Mouse (Mus musculus) midbrain, embryonic 10.5 days (tissue): ENCODE results near the gene Stk32b. TPM values are rescaled to one million over a fixed set of nuclear protein-coding genes. Genes with fewer than 3 reads are reported as not detected.

Experiments
- DNase-seq: peaks from one replicate; pipeline ENCODE4 v3.0.0-alpha.2; 2017; ENCODE audit warnings: low spot score
- H3K27ac ChIP-seq: fragments of 300-500 bp; sonication (generic); replicated peaks from 2 replicates; pipeline ENCODE4 v1.5.1; 2016; ENCODE audit warnings: mild to moderate bottlenecking
- H3K27me3 ChIP-seq: fragments of 300-500 bp; sonication (generic); 2 replicates; pipeline ENCODE4 v1.6.1; 2016; ENCODE audit warnings: low read depth, mild to moderate bottlenecking; ENCODE audit not compliant: poor library complexity, severe bottlenecking
- H3K36me3 ChIP-seq: fragments of 300-500 bp; sonication (generic); 2 replicates; pipeline ENCODE4 v1.6.1; 2016; ENCODE audit warnings: mild to moderate bottlenecking, moderate library complexity
- H3K4me1 ChIP-seq: fragments of 300-500 bp; sonication (generic); 2 replicates; pipeline ENCODE4 v1.6.1; 2016
- H3K4me3 ChIP-seq: fragments of 300-500 bp; sonication (generic); 2 replicates; pipeline ENCODE4 v1.5.1; 2016; ENCODE audit warnings: mild to moderate bottlenecking, moderate library complexity
- H3K9me3 ChIP-seq: fragments of 300-500 bp; sonication (generic); replicated peaks from 2 replicates; pipeline ENCODE4 v1.6.1; 2016; ENCODE audit warnings: mild to moderate bottlenecking
- WGBS: fragments of 180-500 bp; shearing (Covaris S2); methylation state at CpG from one replicate; pipeline ENCODE4 v1.1.7; 2016; 5-methylcytosine and 5-hydroxymethylcytosine counted together
- polyA plus RNA-seq: library from polyadenylated mRNA; unstranded; fragments of >200 nt; fragmentation: Nextera tagmentation; extraction: Ambion mirVana; gene quantifications from 2 replicates; pipeline ENCODE4 v1.2.1, GENCODE M21; 2016

Stk32b gene
- polyA plus RNA-seq, 1 experiment from 2014 or later: 0.99 TPM

- DNase-seq: no peak
- 81% methylated on average over 10 of the region's 10 CpGs for WGBS
- Histone ChIP-seq H3K4me3 (no peak overlapping the region), H3K4me1 (no peaks in the 10 kb centered on the region), H3K27me3 (no peaks in the 10 kb centered on the region), H3K36me3 (no peaks in the 10 kb centered on the region), H3K27ac (no peak overlapping the region), H3K9me3 (no peaks in the 10 kb centered on the region)
Observed at GRCm38 (mm10) chr5:37650681-37651211, 66.2 kb downstream of the Stk32b start.

DNA sequence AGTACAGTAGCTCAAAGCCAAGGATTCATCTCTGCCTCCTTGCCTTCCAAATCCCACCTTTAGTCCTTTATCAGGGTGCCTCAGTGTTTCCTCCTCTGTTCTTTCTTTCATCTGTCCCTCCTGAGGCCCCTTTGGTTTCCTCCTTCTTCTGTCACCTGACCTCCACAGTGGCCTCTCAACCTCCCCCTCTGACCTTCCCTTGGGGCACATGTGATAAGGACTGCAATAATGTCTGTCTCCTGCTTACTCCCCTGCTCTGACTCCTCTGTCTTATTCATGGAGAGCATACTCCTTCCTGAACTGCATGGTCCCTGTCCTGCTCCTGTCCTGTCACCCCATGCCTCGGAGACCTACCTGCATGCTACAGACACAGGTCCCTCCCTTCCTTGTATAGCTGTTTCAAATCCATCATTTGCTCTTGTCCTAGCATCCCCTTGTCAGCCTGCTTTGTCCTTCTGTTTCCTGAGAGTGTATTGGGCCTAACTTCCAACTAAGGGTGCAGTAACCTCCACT is 66.8 kb downstream of the Stk32b start:
- WGBS: 79% methylated on average over 1 of the region's 1 CpGs
- H3K36me3 ChIP-seq: no peaks in the 10 kb centered on the region
- H3K27ac ChIP-seq: no peak overlapping the region
- H3K9me3 ChIP-seq: no peaks in the 10 kb centered on the region
- H3K27me3 ChIP-seq: no peaks in the 10 kb centered on the region
- no peak for DNase-seq
- no peaks in the 10 kb centered on the region for H3K4me1 ChIP-seq
- no peak overlapping the region for H3K4me3 ChIP-seq

DNA sequence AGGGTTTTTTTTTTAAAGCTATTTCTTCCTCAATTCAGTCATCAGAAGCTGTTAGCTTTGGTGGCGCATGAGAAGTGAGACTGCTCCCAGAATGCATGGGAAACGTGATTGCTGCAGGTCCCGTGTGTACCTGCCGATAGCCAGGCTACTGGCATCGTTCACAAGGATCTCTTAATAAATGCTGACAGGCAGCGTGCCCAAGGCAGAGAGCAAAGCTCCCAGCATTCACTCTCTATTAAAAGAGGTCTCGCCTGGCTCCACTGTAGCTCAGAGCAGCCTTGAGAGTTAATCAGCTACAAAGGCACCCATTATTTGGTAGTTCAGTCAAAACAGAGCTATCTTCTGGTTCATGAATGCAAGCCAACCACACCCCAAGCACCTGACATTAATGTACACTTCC is 72.9 kb downstream of the Stk32b start:
- DNase-seq: no peak
- 90% methylated on average over 7 of the region's 7 CpGs for WGBS

DNA sequence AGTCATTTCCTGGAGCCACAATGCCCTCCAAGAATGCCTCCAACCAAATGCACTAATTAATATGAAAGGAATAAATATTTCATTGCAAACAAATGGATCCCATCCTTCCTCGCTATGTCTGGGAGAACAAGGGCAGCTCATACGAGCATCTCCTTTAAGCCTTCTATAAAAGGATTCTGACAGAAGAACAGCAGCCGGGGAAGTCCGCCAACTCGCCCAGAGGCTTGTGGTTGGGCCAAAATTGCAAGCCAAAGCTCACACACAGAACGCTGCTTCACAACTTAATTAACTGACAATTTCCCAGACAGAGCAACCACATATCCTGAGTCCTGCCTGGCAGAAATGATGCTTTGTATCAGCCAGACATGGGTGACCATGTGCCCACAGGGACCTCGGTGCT is 74.5 kb downstream of the Stk32b start:
- 86% methylated on average over 7 of the region's 7 CpGs for WGBS
- no peaks in the 10 kb centered on the region for H3K4me1 ChIP-seq

More for the DNA sequence above, 72.9 kb downstream of the Stk32b start:
- H3K4me3 ChIP-seq: no peak overlapping the region
- H3K4me1 ChIP-seq: no peaks in the 10 kb centered on the region
- no peaks in the 10 kb centered on the region for H3K36me3 ChIP-seq
- no peak overlapping the region for H3K27ac ChIP-seq
- no peaks in the 10 kb centered on the region for H3K9me3 ChIP-seq
- H3K27me3 ChIP-seq: no peaks in the 10 kb centered on the region

DNA sequence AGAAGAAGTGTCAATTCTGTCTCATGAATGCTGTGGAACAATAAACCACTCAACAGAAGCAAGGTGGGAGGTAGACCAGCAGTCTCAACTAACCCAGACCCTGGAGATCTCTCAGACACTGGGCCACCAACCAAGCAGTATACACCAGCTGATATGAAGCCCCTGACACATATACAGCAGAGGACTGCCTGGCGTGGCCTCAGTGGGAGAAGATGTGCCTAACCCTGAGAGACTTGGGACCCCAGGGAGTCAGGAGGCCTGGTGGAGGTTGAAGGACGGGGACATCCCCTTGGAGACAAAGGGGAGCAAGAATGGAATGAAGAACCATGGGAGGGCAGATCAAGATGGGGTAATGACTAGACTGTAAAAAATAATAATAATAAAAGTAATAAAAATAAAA is 82.2 kb downstream of the Stk32b start:
- Histone ChIP-seq H3K36me3 (no peaks in the 10 kb centered on the region), H3K4me3 (no peak overlapping the region), H3K27me3 (no peaks in the 10 kb centered on the region), H3K9me3 (peaks cover 5% of the 10 kb centered on the region; the same call in 1 of the 2 replicates), H3K27ac (no peak overlapping the region), H3K4me1 (no peaks in the 10 kb centered on the region)
- DNase-seq: no peak
- 82% methylated on average over 2 of the region's 2 CpGs for WGBS

More for the DNA sequence above, 74.5 kb downstream of the Stk32b start:
- DNase-seq: no peak
- H3K27ac ChIP-seq: no peak overlapping the region
- no peak overlapping the region for H3K4me3 ChIP-seq
- no peaks in the 10 kb centered on the region for H3K9me3 ChIP-seq
- no peaks in the 10 kb centered on the region for H3K36me3 ChIP-seq
- H3K27me3 ChIP-seq: no peaks in the 10 kb centered on the region

- DNase-seq: peak; percentile 7
- Histone ChIP-seq H3K9me3 (peaks cover 10% of the 10 kb centered on the region; the same call in 1 of the 2 replicates), H3K4me1 (no peaks in the 10 kb centered on the region), H3K36me3 (no peaks in the 10 kb centered on the region), H3K4me3 (no peak overlapping the region), H3K27me3 (no peaks in the 10 kb centered on the region), H3K27ac (no peak overlapping the region)
- 93% methylated on average over 8 of the region's 8 CpGs for WGBS
Observed at GRCm38 (mm10) chr5:37627437-37628163, 89.4 kb downstream of the Stk32b start.

DNA sequence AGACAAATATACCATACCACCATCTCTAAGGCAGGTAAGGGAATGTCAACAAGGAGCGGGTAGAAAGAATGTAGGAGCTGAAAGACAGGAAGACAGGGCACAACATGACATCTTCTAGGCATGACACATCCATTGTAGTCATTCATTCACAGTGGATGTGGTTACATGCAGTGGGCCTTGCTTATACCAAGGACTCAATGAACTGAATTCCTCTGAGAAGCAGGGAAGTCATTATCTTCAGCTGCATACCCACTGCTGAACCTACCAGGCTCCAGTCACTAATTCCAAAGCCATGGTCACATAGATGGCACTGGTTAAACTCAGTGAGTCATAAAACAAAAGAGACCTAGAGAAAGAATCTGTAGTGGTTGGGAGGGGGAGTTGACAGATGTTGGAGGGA is 105.1 kb downstream of the Stk32b start:
- Histone ChIP-seq H3K27me3 (no peaks in the 10 kb centered on the region), H3K4me3 (no peak overlapping the region), H3K4me1 (no peaks in the 10 kb centered on the region), H3K27ac (no peak overlapping the region), H3K36me3 (no peaks in the 10 kb centered on the region), H3K9me3 (no peaks in the 10 kb centered on the region)
- 86% methylated on average over 1 of the region's 1 CpGs for WGBS
- DNase-seq: no peak

GRCm38 (mm10) chr5:37599566-37599965 is 117.4 kb downstream of the Stk32b start:
- H3K4me1 ChIP-seq: no peaks in the 10 kb centered on the region
- 90% methylated on average over 1 of the region's 1 CpGs for WGBS
- H3K9me3 ChIP-seq: no peaks in the 10 kb centered on the region
- no peaks in the 10 kb centered on the region for H3K36me3 ChIP-seq
- no peaks in the 10 kb centered on the region for H3K27me3 ChIP-seq
- DNase-seq: no peak
- H3K4me3 ChIP-seq: no peak overlapping the region
- no peak overlapping the region for H3K27ac ChIP-seq

DNA sequence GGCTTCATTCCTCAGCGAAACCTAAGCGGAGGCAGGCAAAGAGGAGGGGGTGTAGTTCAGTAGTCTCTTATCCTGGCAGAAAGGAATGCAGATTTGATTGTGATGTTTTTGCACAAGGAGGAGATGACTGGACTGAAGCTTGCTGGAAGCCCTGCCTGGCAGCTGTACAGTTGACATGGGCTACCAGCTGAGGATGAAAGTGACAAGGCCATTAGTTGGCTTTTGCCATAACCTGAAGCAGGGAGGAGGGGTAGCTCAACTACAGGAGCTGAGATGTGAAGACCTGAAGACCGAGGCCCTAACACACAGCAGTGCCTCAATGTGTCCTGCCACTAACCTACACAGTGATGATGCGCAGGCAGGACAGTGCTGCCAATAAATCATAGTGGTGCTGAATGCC is 118.7 kb downstream of the Stk32b start:
- WGBS: 91% methylated on average over 4 of the region's 4 CpGs
- Histone ChIP-seq H3K27me3 (no peaks in the 10 kb centered on the region), H3K4me3 (no peak overlapping the region), H3K27ac (no peak overlapping the region), H3K36me3 (no peaks in the 10 kb centered on the region), H3K9me3 (no peaks in the 10 kb centered on the region), H3K4me1 (no peaks in the 10 kb centered on the region)
- no peak for DNase-seq

GRCm38 (mm10) chr5:37592411-37592810 is 124.6 kb downstream of the Stk32b start:
- no peak overlapping the region for H3K27ac ChIP-seq
- no peaks in the 10 kb centered on the region for H3K36me3 ChIP-seq
- no peaks in the 10 kb centered on the region for H3K27me3 ChIP-seq
- no peak for DNase-seq
- H3K4me3 ChIP-seq: no peak overlapping the region
- no peaks in the 10 kb centered on the region for H3K9me3 ChIP-seq
- 89% methylated on average over 5 of the region's 5 CpGs for WGBS
- no peaks in the 10 kb centered on the region for H3K4me1 ChIP-seq

GRCm38 (mm10) chr5:37587861-37588260 is 129.1 kb downstream of the Stk32b start:
- DNase-seq: no peak
- no peaks in the 10 kb centered on the region for H3K4me1 ChIP-seq
- H3K36me3 ChIP-seq: no peaks in the 10 kb centered on the region
- no peak overlapping the region for H3K4me3 ChIP-seq
- H3K27ac ChIP-seq: no peak overlapping the region
- H3K27me3 ChIP-seq: no peaks in the 10 kb centered on the region
- no peaks in the 10 kb centered on the region for H3K9me3 ChIP-seq
- 87% methylated on average over 5 of the region's 5 CpGs for WGBS

DNA sequence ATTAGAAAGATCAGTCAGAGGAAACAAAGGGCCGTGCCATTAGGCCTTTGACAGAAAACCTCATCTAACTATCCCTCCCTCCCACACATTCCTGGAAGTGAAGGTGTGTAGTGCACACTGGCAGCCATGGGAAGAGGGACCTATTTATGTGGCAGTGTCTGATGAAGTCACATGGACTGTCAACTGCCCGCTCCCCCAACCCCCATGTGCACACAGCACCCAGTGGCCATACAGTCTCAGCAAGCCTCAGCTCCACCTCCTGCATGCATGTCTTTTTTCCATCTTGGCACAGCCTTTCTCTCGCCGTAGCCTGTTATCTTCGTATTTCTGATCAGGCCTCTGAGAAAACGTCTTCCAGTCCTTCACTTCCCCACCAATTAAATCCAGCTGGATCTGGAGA is 130.9 kb downstream of the Stk32b start:
- WGBS: 90% methylated on average over 6 of the region's 6 CpGs
- H3K9me3 ChIP-seq: no peaks in the 10 kb centered on the region
- no peaks in the 10 kb centered on the region for H3K4me1 ChIP-seq
- no peak overlapping the region for H3K4me3 ChIP-seq
- no peak overlapping the region for H3K27ac ChIP-seq
- DNase-seq: no peak
- no peaks in the 10 kb centered on the region for H3K36me3 ChIP-seq
- H3K27me3 ChIP-seq: no peaks in the 10 kb centered on the region

- Histone ChIP-seq H3K27ac (no peak overlapping the region), H3K9me3 (no peaks in the 10 kb centered on the region), H3K36me3 (no peaks in the 10 kb centered on the region), H3K4me3 (no peak overlapping the region), H3K27me3 (no peaks in the 10 kb centered on the region), H3K4me1 (no peaks in the 10 kb centered on the region)
- WGBS: 84% methylated on average over 6 of the region's 6 CpGs
- DNase-seq: no peak
Observed at GRCm38 (mm10) chr5:37575427-37575826, 141.5 kb downstream of the Stk32b start.
